Mouse (Mus musculus): ENCODE results near the gene Epyc.

DNA sequence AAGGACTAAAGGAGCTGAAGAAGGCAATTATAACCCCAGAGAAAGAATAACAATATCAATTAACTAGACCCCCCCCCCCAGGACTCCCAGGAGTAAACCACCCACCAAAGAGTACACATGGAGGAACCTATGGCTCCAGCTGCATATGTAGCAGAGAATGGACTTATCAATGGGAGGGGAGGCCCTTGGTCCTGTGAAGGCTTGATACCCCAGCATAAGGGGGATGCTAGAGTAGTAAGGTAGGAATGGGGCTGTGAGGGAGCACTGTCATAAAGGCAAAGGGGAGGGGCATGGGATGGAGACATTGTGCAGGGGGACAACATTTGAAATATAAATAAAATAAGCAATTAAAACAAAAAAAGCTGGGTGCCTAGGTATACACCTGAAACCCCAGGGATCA lies 58.5 kb downstream of the Epyc start:
- TF ChIP-seq GATA1 (IDR thresholded peaks at IDR 0.05; ENCODE audit: borderline replicate concordance, low read length) = no peak
- TF ChIP-seq FLI1 (IDR thresholded peaks at IDR 0.05; ENCODE audit: low read length) = no peak
